Mouse (Mus musculus) mouse trophoblast stem cell (cell line): ENCODE measurements around the gene Ugt1a6b.
"Not testable (repeated sequence)": the region's sequence is repeated elsewhere in the genome, so short reads cannot be mapped to it uniquely, and the experiment has no call there.

ENCODE experiments used
- in situ Hi-C, 2 experiments: fragments of 300-500 bp; cut with MseI, MboI; formaldehyde crosslinking; loops; 2 replicates in 1 of 2; 3 replicates in 1 of 2; pipeline ENCODE4 v1.15.1; 2025

Ugt1a6b gene

DNA sequence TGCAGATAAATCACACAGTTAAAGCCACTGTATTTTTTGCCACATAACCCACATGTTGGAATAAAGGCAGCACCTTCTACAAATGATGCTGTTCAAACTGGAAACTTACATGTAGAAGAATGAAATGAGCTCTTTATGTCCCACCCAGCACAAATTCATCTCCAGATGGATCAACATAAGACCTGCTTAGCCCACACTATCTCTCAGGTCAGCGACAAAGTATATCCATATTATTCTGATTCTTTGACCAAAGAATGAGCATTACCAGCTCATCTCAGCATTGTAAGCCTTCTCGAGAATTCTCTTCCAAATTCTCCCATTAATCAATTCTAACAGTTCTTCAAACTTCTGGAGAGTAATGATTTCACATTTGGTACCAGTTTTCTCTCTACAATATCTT, 119.2 kb downstream of the Ugt1a6b start:
- in situ Hi-C loops = no loop called here

DNA sequence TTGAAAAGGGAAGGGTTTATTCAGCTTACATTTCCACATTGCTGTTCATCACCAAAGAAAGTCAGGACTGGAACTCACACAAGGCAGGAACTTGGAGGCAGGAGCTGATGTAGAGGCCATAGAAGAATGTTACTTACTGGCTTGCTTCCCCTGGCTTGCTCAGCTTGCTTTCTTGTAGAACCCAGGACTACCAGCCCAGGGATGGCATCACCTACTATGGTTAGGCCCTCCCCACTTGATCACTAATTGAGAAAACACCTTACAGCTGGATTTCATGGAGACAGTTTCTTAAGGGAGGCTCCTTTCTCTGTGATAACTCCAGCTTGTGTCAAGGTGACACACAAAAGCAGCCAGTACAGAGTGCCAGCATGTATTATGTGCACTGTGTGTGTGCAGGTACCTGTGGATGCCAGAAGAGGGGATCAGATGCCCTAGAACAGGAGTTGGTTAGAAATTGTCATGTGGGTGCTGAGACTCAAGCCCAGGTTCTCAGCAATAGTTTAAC, 120.0 kb downstream of the Ugt1a6b start:
- in situ Hi-C loops = not testable (repeated sequence)

DNA sequence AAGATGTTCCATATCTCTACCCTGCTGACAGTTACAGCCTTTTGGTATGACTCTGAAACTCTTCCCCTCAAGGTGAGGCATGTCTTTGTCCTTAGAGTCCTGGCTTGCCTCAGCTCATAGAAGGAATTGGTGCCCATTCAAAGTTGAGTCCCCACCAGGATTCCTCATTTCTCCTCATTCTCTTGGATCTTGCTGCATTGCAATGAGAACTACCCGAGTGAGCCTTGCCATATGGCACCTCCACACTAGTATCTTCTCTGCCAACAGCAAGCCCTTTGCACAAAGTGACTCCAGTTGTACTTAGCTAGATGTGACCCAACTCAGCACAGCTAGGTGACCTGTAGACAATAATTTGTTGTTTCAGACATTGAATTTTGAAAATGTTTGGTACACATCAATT, 120.5 kb downstream of the Ugt1a6b start:
- in situ Hi-C loops = no loop called here

GRCm38 (mm10) chr1:88224029-88224776, 121.2 kb downstream of the Ugt1a6b start:
- in situ Hi-C loops = no loop called here

GRCm38 (mm10) chr1:88225301-88225700, 122.2 kb downstream of the Ugt1a6b start:
- in situ Hi-C loops = not testable (repeated sequence)

- in situ Hi-C loops = no loop called here
Observed at GRCm38 (mm10) chr1:88225741-88226140, 122.7 kb downstream of the Ugt1a6b start.

DNA sequence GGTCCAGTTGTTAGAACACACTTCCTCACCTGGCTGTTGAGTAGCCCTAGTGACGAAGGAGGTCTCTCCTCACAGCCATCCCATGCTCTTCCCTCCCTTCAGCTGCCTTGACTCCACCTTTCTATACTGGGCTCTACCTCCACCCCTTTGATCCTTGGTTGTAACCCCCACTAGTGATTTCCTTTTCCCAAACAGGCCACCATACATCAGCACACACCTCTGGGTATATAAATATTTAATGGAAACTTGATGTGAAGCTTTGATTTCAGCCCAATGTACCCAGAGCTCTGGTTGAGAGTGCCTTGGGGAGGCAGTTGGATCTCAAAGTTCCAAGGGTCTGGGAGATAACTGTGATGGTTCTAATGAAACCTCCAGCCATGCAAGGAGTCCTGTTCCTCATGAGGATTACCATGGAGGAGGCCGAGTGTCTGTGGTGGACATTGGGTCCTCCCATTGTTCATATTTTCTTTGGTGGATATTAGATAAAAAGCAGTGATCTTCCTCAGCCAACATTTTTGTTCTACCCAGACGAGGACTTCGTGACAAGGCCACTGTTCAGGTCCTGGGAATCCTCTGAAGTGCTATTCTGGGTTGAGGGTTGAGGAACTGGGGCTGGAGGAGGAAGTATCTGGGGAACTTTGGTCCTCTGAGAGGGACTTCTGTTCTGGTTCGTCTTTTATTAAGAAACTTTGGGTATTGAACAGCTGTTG, 123.8 kb downstream of the Ugt1a6b start, which contains the start of gene Mroh2a:
Mroh2a (plus strand) TSS at position 317 of the 710 bp plus-strand sequence.
- in situ Hi-C loops = no loop called here

DNA sequence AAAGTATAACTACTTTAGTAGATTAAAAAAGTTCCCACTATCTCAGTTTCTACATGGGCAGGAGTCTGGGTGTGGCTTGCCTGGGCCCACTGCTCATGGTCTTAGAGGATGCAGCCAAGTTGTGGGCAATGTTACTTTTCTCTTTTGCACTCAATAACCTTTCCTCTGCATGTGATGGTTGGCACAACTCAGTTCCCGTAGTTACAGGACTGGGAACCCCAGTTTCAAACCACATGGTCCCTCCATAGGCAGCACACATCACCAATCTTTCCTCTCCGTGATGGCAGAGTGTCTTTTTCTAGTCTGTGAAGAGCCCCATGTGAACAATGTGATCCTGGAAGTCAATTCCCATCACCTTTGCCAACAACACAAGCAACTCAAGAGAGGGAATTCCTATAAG, 124.4 kb downstream of the Ugt1a6b start:
- in situ Hi-C loops = no loop called here

DNA sequence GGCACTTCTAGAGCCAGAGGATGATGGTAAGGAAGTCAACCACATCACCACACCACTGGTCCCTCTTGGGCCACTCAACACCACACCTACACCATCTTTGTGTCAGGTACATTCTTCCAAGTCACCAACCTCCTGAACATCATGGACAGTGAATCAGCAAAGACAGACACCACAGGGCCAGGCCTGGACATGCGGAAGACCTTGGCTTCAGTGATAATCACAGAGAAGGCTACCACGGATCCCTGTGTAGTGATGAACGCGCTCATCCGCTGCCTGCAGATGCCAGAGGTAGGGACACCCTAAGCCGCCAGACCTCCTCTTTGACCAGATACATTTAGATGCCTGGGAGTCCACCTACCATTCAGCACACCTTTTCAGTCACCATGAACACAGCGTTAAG, 125.1 kb downstream of the Ugt1a6b start:
- in situ Hi-C loops = no loop called here

- in situ Hi-C loops = no loop called here
Observed at GRCm38 (mm10) chr1:88229566-88229965, 126.5 kb downstream of the Ugt1a6b start.

DNA sequence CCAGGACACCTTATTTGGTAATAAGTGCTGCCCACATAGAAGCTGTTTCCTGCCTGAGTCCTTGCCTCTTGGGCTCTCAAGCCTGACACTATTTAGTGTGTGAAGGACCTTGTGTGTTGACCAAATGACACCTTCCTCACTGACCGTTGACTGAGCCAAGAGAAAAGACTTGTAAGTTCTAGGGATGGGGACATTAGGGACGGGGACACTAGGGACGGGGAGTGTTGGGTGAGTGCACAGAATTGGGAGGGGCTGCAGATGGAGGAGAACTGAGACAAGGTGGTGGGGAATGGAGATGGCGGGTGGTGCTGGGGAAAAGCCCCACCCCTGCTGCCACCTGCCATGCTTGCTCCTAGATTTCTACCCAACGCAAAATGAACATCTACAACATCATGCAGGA, 126.9 kb downstream of the Ugt1a6b start:
- in situ Hi-C loops = no loop called here

- in situ Hi-C loops = no loop called here
Observed at GRCm38 (mm10) chr1:88230421-88230820, 127.4 kb downstream of the Ugt1a6b start.

DNA sequence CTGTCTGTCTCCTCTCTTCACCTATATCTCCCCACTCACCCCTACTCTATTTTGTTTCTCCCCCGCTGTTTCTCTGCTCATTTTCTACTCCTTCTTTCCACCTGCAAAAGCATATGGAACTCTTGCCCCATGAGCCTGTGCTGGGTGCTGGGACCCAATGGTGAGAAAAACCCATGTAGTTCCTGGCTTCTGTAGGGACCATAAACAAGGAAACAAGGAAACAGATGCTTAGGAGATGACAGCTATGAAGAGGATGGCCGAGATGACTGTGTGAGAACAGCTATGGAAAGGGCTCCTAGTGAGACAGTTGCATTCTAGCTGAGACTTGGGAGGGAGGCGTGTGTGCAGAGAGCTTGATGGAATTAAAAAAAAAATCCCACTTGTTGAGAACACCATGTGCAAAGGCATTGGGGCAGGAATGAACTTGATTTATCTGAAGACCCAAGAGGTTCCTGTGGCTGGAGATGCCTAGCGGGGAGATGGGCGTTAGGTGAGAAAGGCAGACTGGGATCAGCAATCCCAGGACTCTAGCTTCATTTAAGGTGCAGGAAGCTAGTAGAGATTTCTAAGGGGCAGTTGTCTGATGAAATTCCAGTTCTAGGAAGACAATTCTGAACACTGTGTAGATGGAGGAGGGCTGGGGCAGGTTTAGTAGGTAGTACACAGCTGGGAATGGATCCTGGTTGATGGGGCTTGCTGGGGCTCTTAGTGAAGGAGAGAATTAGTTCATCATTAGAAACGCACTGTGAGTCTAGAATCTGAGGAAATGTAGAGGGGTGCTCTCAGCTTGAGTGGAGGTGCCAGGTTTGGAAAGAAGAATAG, 128.1 kb downstream of the Ugt1a6b start:
- in situ Hi-C loops = no loop called here

GRCm38 (mm10) chr1:88231803-88232499, 128.9 kb downstream of the Ugt1a6b start:
- in situ Hi-C loops = no loop called here

GRCm38 (mm10) chr1:88232664-88233380, 129.8 kb downstream of the Ugt1a6b start:
- in situ Hi-C loops = no loop called here

DNA sequence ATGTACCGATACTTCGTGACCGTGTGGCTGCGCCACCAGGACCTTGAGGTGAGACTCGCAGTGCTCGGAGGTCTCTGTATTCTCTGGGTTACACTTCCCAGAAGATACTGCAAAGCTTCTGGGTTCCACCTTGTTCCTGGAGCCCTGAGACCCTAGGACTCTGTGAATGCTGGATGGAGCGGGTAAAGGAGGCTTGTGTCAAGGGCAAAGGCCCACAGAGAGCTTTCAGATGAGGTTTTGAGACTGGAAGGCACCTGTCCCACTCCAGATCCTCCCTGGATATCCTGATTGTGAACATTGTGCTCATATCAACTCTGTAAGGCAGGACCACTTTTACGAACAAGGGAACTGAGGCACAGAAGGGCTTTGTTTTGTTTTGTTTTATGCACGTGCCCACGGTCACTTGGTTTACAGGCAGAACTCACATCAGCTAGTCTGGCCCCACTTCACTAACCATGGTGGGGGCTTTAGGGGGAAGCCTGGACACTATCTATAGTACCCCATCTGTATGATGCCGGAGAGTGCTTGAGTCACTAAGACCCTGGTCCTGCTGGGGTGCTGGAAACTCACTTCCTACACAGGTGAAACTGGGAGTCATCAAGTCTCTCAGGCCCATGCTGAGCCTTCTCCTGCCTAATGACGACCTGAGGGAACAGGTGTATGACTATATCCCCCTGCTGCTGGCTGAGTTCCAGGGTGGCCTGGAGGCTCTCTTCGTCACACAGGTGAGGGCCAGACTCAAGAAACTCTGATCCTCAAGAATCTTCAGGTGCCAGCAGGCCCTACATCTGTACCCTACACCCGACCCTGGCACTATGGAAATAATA, 130.6 kb downstream of the Ugt1a6b start:
- in situ Hi-C loops = no loop called here

GRCm38 (mm10) chr1:88234248-88234610, 131.2 kb downstream of the Ugt1a6b start:
- in situ Hi-C loops = no loop called here

DNA sequence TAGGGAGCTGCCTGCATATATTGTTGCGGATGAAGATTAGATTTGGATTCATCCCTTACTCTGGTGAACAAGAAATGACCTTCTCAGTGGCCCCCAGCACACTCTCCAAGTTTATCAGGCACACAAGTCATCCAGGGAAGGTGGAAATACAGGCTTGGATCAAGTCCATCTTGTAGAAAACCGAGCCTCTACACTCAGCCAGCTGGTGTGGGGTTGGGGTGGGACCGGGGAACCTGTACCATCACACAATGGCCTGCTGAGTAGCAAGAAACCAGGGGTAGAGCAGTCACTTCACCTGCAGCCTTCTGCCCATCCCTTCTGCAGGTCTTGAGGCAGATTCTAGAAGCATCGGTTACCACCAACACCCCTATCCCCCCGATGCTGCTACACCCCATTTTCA, 131.6 kb downstream of the Ugt1a6b start:
- in situ Hi-C loops = no loop called here

GRCm38 (mm10) chr1:88235046-88235893, 132.2 kb downstream of the Ugt1a6b start:
- in situ Hi-C loops = no loop called here
